Mouse (Mus musculus) natural killer cell, adult 2 months (primary cell): Measurements from ENCODE around the gene Dda1.
A peak's percentile ranks its signal among the peaks of the same experiment; 100 is the strongest.

Source experiments
- DNase-seq, 2 experiments: peaks; one replicate each; pipeline ENCODE4 v3.0.0; 2022; ENCODE audit warnings: low spot score in 2 of 2

Dda1 gene

DNA sequence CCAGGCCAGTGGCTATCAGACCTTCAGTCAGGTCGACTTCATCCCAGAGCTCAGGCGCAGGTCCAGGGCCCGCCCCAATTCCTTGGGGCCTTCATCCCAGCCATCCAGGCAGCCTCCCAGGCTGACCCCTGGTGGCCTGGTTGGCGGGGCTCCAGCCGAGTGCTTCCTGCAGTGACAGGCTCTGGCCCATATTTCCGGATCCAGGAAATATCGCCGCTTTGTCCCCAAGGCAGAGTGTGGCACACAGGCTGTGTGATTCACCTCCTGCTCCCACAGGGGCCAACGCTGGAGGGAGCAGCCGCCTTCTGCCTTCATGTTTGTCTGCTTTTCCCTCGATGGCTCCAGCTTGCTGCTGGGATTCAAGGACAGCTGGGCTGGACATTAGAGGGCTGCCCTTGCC is 27.5 kb downstream of the Dda1 start:
- DNase-seq = no peak

DNA sequence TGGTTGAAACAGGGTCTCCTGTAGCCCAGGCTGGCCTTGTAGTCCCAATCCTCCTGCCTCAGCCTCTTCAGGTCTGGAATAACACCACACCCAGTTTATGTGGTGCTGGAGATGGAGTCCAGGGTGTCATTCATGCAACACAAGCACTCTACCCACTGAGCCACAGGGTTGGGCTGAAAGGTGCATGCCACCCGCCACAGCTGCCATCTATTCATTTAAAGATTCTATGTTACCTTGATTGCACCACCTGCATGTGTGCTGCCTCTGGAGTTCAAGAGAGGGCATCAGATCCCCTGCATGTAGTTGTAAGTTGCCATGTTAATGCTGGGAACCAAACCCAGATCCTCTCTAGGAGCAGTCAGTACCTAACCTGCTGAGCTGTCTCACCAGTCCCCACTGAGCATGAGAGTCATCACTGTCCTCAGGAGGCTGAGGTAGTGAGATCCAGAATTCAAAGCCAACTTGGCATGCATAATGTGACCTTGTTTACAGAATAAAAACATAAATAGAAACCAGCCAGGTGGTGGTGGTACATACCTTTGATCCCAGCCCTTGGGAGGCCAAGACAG is 28.2 kb downstream of the Dda1 start:
- no peak for DNase-seq

DNA sequence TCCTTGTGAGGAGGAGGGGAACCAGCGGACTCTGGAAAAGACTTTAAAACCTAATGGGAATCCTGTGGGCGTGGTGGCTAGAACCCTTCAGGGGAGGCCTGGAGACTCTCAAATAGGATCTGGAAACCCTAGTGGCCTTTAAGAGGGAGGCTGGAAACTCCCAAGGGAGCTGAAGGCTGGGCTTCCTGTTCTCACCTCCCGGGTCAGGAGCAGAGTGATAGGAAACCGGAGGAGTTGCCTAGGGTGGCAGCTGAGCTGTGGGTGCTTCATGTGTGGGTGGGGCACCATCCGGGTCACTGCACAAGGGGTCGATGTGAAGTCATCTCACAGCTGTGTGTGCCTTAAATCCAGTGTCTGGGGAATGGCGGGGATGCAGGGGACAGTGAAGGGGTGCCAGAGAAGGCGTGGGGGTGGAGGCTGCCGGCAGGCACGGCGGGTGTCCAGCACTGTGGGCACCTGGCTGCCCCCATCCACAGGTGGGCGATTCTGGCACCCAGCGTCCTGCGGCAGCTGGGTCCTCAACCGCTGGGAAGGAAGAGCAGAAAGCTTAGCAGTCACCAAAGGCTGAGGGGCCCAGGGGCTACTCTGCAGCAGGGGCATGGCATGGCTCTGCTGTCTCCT is 29.0 kb downstream of the Dda1 start:
- DNase-seq = no peak

GRCm38 (mm10) chr8:71498816-71499690 is 30.1 kb downstream of the Dda1 start:
- DNase-seq = no peak

GRCm38 (mm10) chr8:71504349-71504748 is 35.4 kb downstream of the Dda1 start:
- no peak for DNase-seq

DNA sequence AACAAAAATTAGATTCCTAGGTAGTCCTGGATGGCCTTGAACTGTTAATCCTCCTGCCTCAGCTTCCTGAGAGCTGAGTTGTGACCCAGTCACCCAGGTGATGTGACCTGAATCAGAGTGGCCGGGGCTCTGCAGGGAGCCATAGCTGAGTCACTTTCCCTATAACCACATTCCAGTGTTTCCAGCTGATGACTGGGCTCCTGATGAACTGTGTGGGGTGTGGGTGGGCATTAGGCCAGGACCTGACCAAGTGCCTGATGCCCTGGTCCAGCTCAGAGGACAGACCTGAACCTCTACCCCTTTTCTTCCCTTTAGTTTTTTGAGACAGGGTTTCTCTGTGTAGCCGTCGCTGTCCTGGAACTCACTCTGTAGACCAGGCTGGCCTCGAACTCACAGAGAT is 36.3 kb downstream of the Dda1 start:
- DNase-seq = no peak

GRCm38 (mm10) chr8:71505979-71506378 is 37.0 kb downstream of the Dda1 start:
- DNase-seq = no peak

- DNase-seq = no peak
These were observed 38.6 kb downstream of the Dda1 start for GRCm38 (mm10) chr8:71507589-71508104.

- no peak for DNase-seq
These were observed 40.3 kb downstream of the Dda1 start for GRCm38 (mm10) chr8:71509316-71509715.

DNA sequence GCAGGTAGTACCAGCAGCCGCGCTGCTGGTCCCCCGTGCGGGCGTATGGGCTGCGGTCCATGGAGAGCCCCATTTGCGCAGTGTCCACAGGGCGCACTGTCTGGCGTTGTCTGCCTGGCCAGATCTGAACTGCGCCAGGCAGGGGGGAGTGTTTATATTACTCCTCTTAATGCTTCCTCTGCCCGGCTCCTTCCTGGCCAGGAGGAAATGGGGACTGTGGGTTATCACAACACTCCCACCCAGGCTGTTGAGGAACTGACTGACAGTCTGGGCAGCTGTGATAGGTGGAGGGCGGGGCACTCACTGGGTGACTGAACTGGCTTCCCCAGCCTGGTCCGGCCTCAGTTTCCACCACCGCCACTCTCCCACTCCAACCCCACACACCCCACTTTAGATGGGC is 42.6 kb downstream of the Dda1 start, which contains the start of gene Plvap:
Plvap (minus strand) TSS at position 109 of the 400 bp plus-strand sequence.
- DNase-seq = no peak

DNA sequence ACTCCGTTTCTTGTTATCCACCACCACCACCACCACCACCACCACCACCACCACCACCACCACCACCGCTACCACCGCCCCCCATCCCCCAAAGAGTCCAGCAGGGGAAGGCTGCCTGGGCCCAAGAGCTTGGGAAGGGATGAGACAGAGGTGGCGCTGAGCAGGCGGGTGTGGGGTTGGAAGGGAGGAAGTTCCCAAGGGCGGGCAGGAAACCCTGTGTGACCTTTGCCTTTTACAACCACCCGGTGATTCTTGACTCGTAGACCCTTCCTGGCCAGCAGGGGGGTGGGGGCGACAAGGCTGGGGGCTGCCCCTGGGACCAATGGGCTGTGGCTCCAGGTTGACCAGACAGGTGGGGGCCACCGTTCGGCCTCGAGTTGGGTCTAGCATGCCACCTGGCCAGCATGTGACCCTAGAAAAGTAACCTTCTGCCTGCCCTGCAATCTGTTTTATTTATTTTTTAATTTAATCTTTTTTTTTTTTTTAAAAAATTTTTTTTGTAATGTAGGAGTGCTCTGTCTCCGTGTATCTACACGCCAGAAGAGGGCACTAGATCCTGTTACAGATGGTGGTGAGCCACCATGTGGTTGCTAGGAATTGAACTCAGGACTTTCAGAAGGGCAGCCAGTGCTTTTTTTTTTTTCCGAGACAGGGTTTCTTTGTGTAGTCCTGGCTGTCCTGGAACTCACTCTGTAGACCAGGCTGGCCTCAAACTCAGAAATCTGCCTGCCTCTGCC is 44.2 kb downstream of the Dda1 start:
- no peak for DNase-seq

GRCm38 (mm10) chr8:71515043-71515442 is 46.0 kb downstream of the Dda1 start:
- no peak for DNase-seq

DNA sequence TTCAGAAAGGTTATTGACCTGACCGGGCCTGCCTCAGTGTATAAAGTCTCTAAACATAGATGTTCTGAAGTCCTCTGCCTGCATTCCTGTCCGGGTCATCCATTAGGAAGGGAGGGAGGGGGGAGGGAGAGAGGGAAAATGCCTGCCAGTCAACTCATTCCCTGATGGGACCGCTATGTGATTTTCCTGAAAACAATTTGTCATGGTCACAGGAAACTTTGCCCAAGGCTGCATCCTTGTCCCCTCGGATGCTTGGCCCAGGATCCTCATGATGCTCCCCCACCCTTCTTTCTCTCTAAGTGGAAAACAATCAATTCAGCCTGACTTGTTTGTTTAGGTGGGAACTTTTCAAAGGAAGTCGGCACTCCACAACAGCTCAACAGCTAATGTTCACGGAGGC is 47.8 kb downstream of the Dda1 start:
- DNase-seq = no peak

DNA sequence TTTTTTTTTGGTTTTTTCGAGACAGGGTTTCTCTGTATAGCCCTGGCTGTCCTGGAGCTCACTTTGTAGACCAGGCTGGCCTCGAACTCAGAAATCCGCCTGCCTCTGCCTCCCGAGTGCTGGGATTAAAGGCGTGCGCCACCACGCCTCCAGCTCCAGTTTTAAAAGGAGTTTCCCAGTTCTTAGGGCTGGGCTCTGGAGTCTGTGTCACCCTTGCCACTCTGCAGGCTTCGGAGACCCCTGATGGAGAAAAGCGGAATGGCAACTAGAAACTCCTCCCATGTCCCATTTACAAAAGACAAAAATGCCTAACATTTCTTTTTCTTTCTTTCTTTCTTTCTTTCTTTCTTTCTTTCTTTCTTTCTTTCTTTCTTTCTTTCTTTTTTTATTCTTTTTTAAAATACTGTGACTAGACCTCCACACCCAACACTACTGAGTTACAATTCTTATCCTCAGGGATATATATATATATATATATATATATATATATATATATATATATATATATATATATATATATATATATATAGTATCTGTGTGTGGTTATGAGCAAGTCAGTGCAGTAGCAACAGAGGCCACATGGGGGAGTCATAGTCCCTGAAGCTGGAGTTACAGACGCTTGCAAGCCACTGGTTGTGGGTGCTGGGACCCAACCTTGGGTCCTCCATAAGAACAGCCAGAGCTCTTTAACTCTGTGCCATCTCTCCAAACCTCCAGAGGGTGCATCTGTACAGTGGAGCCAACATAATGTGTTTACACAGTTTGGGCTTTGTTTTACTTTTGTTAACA is 50.2 kb downstream of the Dda1 start:
- peak; percentile 14 to 45 for DNase-seq

DNA sequence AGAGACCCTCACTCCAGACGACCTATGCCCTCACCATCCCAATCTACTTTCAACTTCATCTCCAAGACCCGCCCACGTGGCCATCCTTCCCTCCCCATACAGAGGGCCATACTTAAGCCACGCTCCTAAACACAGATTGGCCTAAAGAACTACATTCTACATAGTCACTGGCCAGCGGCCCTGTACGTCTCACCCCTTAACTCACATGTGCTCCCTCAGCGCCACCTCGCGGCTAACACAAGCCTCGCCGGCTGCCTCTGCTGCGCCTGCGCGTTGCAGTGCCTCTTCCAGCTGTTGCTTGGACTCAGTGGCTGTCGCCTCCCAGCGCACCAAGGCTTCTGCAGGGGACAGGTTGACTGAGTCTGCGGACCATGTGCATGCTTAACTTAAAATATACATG is 52.6 kb downstream of the Dda1 start:
- DNase-seq = peak; percentile 92 to 95

- DNase-seq = no peak
These were observed 56.4 kb downstream of the Dda1 start, which contains the start of gene Ccdc194 for GRCm38 (mm10) chr8:71525226-71526050. Ccdc194 (minus strand) TSS chr8:71525711.
